Mouse (Mus musculus): ENCODE results near the gene Snph.

DNA sequence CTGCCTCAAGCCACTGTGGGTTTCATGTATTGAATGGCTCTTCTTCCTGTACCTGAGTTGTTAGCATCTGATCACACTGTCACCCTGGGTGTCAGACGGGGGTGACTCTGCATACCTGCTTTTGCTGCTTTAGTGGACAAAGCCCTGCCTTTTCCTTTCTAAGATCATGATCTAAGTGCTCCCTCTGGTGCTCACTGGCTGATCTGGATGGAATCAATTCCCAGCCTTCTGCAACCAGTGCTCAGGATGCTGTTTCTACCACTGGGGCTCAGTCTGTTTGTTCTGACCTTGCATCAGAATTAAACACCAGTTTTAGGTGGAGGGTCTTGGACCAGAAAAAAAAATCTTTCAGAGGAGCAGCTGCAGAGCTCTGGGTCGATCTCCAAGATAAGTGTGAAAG, 43.8 kb upstream of the Snph start:
- TF ChIP-seq ETS1 (IDR thresholded peaks at IDR 0.05; ENCODE audit: low read depth, low read length) = no peak
- no peak; a peak in 1 of 6 replicates for TF ChIP-seq CTCF (IDR thresholded peaks at IDR 0.05 in 2 of 3, conservative IDR thresholded peaks at IDR 0.05 in 1 of 3; ENCODE audit: control insufficient read depth in 1 of 3, insufficient read depth in 1 of 3, low read depth in 2 of 3, low read length in 3 of 3, poor library complexity in 1 of 3, severe bottlenecking in 1 of 3)
- no peak for TF ChIP-seq MAZ (IDR thresholded peaks at IDR 0.05; ENCODE audit: low read depth, low read length)
- TF ChIP-seq POLR2A (IDR thresholded peaks at IDR 0.05; ENCODE audit: control insufficient read depth in 1 of 2, insufficient read depth in 1 of 2, low read depth in 1 of 2, low read length in 2 of 2, poor library complexity in 1 of 2) = no peak
- TF ChIP-seq RCOR1 (IDR thresholded peaks at IDR 0.05; ENCODE audit: low read depth, low read length) = no peak
- TF ChIP-seq EP300 (IDR thresholded peaks at IDR 0.05; ENCODE audit: low read depth in 1 of 2, low read length in 2 of 2) = no peak
- TF ChIP-seq MAFK (IDR thresholded peaks at IDR 0.05; ENCODE audit: borderline replicate concordance, low read depth, low read length) = no peak
